Mouse (Mus musculus) MEL (cell line): ENCODE measurements around the gene Fnbp1. TPM values are rescaled to one million over a fixed set of nuclear protein-coding genes. Genes with fewer than 3 reads are reported as not detected.
A peak's percentile ranks its signal among the peaks of the same experiment; 100 is the strongest.

Experiments used
- DNase-seq: peaks from one replicate; pipeline ENCODE4 v3.0.0; 2011; ENCODE audit warnings: low read depth, low spot score
- H3K27ac ChIP-seq: 2 replicates; pipeline ENCODE4 v1.5.1; 2012; ENCODE audit warnings: low read depth, mild to moderate bottlenecking, control low read depth, low read length, moderate library complexity; ENCODE audit not compliant: control insufficient read depth
- H3K27me3 ChIP-seq, 2 experiments: fragments of 150-350 bp in 1 of 2; sonication (generic) in 1 of 2; 2 replicates each; pipeline ENCODE4 v1.6.1; 2012; ENCODE audit warnings: low read length in 2 of 2, mild to moderate bottlenecking in 2 of 2, improper control_type of control experiment in 1 of 2, moderate library complexity in 1 of 2; ENCODE audit not compliant: insufficient read depth in 2 of 2, control insufficient read depth in 1 of 2
- H3K36me3 ChIP-seq, 2 experiments: 2 replicates each; pipeline ENCODE4 v1.6.1; 2012 to 2014; ENCODE audit warnings: low read length in 2 of 2, improper control_type of control experiment in 1 of 2, inconsistent platforms in 1 of 2, mild to moderate bottlenecking in 1 of 2; ENCODE audit not compliant: insufficient read depth in 2 of 2, control insufficient read depth in 1 of 2
- H3K4me1 ChIP-seq, 2 experiments: fragments of 150-350 bp in 1 of 2; sonication (generic) in 1 of 2; 2 replicates each; pipeline ENCODE4 v1.6.1; 2012; ENCODE audit warnings: low read length in 2 of 2, improper control_type of control experiment in 1 of 2, mild to moderate bottlenecking in 1 of 2; ENCODE audit not compliant: insufficient read depth in 2 of 2, control insufficient read depth in 1 of 2
- H3K4me3 ChIP-seq, 2 experiments: fragments of 150-350 bp in 1 of 2; sonication (generic) in 1 of 2; 2 replicates each; pipeline ENCODE4 v1.5.1; 2012; ENCODE audit warnings: low read depth in 2 of 2, low read length in 2 of 2, mild to moderate bottlenecking in 2 of 2, moderate library complexity in 2 of 2, control low read depth in 1 of 2, improper control_type of control experiment in 1 of 2; ENCODE audit not compliant: control insufficient read depth in 1 of 2, insufficient read depth in 1 of 2
- H3K79me2 ChIP-seq: 2 replicates; pipeline ENCODE4 v1.6.1; 2012; ENCODE audit warnings: mild to moderate bottlenecking, low read length, moderate library complexity; ENCODE audit not compliant: control insufficient read depth, poor library complexity, insufficient read depth
- H3K9ac ChIP-seq: 2 replicates; pipeline ENCODE4 v1.6.1; 2012; ENCODE audit warnings: low read depth, mild to moderate bottlenecking, control low read depth, low read length, moderate library complexity; ENCODE audit not compliant: control insufficient read depth, poor library complexity, severe bottlenecking
- H3K9me3 ChIP-seq: fragments of 150-350 bp; sonication (generic); replicated peaks from 2 replicates; pipeline ENCODE4 v1.6.1; 2012; ENCODE audit warnings: mild to moderate bottlenecking, low read length, improper control_type of control experiment, moderate library complexity; ENCODE audit not compliant: insufficient read depth
- CHD1 ChIP-seq: IDR thresholded peaks from 2 replicates; pipeline ENCODE4 v1.6.1; 2012; ENCODE audit warnings: low read depth, mild to moderate bottlenecking, inconsistent platforms, low read length, improper control_type of control experiment
- CTCF ChIP-seq, 3 experiments: IDR thresholded peaks in 2 of 3; conservative IDR thresholded peaks in 1 of 3; 2 replicates each; pipeline ENCODE4 v1.5.1; 2011 to 2012; ENCODE audit warnings: low read length in 3 of 3, low read depth in 2 of 3, mild to moderate bottlenecking in 2 of 3, improper control_type of control experiment in 1 of 3, inconsistent platforms in 1 of 3, mixed read lengths in 1 of 3, moderate library complexity in 1 of 3; ENCODE audit not compliant: control insufficient read depth in 1 of 3, insufficient read depth in 1 of 3, poor library complexity in 1 of 3, severe bottlenecking in 1 of 3
- EP300 ChIP-seq, 2 experiments: IDR thresholded peaks; 2 replicates each; pipeline ENCODE4 v1.6.1; 2011; ENCODE audit warnings: improper control_type of control experiment in 2 of 2, low read length in 2 of 2, low read depth in 1 of 2, mild to moderate bottlenecking in 1 of 2
- GABPA ChIP-seq: IDR thresholded peaks from 2 replicates; pipeline ENCODE4 v1.6.1; 2012; ENCODE audit warnings: low read depth, mild to moderate bottlenecking, inconsistent platforms, low read length, improper control_type of control experiment, moderate library complexity
- GATA1 ChIP-seq: IDR thresholded peaks from 2 replicates; pipeline ENCODE4 v1.6.1; 2011; ENCODE audit warnings: low read depth, low read length, improper control_type of control experiment
- JUND ChIP-seq: IDR thresholded peaks from 2 replicates; pipeline ENCODE4 v1.6.1; 2011; ENCODE audit warnings: low read depth, mild to moderate bottlenecking, improper control_type of control experiment, low read length
- MAFK ChIP-seq: IDR thresholded peaks from 2 replicates; pipeline ENCODE4 v1.6.1; 2011; ENCODE audit warnings: low read depth, mild to moderate bottlenecking, low read length, improper control_type of control experiment, borderline replicate concordance
- MAX ChIP-seq: IDR thresholded peaks from 2 replicates; pipeline ENCODE4 v1.6.1; 2011; ENCODE audit warnings: low read length, improper control_type of control experiment
- MEF2A ChIP-seq: IDR thresholded peaks from 2 replicates; pipeline ENCODE4 v1.6.1; 2014; ENCODE audit warnings: low read depth, mild to moderate bottlenecking, inconsistent platforms, low read length, improper control_type of control experiment; ENCODE audit not compliant: poor library complexity, insufficient replicate concordance, severe bottlenecking; ENCODE audit errors: extremely low read depth
- NELFE ChIP-seq: IDR thresholded peaks from 2 replicates; pipeline ENCODE4 v1.6.1; 2011; ENCODE audit warnings: low read depth, low read length, improper control_type of control experiment
- POLR2A ChIP-seq, 2 experiments: IDR thresholded peaks; 2 replicates each; pipeline ENCODE4 v1.6.1; 2011 to 2012; ENCODE audit warnings: low read length in 2 of 2, mild to moderate bottlenecking in 2 of 2, control low read depth in 1 of 2, improper control_type of control experiment in 1 of 2, low read depth in 1 of 2, moderate library complexity in 1 of 2; ENCODE audit not compliant: control insufficient read depth in 1 of 2, insufficient read depth in 1 of 2, poor library complexity in 1 of 2
- POLR2AphosphoS2 ChIP-seq: IDR thresholded peaks from 2 replicates; pipeline ENCODE4 v1.6.1; 2011; ENCODE audit warnings: low read length, improper control_type of control experiment
- RAD21 ChIP-seq: IDR thresholded peaks from 2 replicates; pipeline ENCODE4 v1.6.1; 2011; ENCODE audit warnings: mild to moderate bottlenecking, low read depth, low read length, improper control_type of control experiment
- SMC3 ChIP-seq: IDR thresholded peaks from 2 replicates; pipeline ENCODE4 v1.6.1; 2011; ENCODE audit warnings: low read depth, low read length, improper control_type of control experiment
- TAL1 ChIP-seq: IDR thresholded peaks from 2 replicates; pipeline ENCODE4 v1.6.1; 2012; ENCODE audit warnings: mild to moderate bottlenecking, inconsistent platforms, low read length, moderate library complexity, mixed read lengths
- TBP ChIP-seq: IDR thresholded peaks from 2 replicates; pipeline ENCODE4 v1.8.0; 2011; ENCODE audit warnings: low read depth, low read length, improper control_type of control experiment
- TCF12 ChIP-seq: IDR thresholded peaks from 2 replicates; pipeline ENCODE4 v1.6.1; 2014; ENCODE audit warnings: low read depth, mild to moderate bottlenecking, inconsistent platforms, low read length, improper control_type of control experiment, moderate library complexity
- UBTF ChIP-seq: IDR thresholded peaks from 2 replicates; pipeline ENCODE4 v1.6.1; 2012; ENCODE audit warnings: low read depth, mild to moderate bottlenecking, inconsistent platforms, low read length, improper control_type of control experiment, moderate library complexity, borderline replicate concordance; ENCODE audit not compliant: insufficient read depth
- USF2 ChIP-seq, 2 experiments: IDR thresholded peaks; 2 replicates each; pipeline ENCODE4 v1.6.1; 2011 to 2012; ENCODE audit warnings: improper control_type of control experiment in 2 of 2, low read length in 2 of 2, borderline replicate concordance in 1 of 2, inconsistent platforms in 1 of 2, low read depth in 1 of 2, mild to moderate bottlenecking in 1 of 2; ENCODE audit not compliant: insufficient read depth in 1 of 2
- ZC3H11A ChIP-seq: IDR thresholded peaks from 2 replicates; pipeline ENCODE4 v1.6.1; 2012; ENCODE audit warnings: low read depth, mild to moderate bottlenecking, inconsistent platforms, low read length, improper control_type of control experiment
- ZNF384 ChIP-seq: IDR thresholded peaks from 2 replicates; pipeline ENCODE4 v1.6.1; 2012; ENCODE audit warnings: low read depth, mild to moderate bottlenecking, inconsistent platforms, low read length, improper control_type of control experiment
- polyA plus RNA-seq, 2 experiments: library from polyadenylated mRNA; stranded (reverse) in 1 of 2; unstranded in 1 of 2; fragments of >175 nt in 1 of 2; fragments of >200 nt in 1 of 2; gene quantifications; 2 replicates each; pipeline versions ENCODE4 v1.2.1 to v1.2.4; 2012; ENCODE audit warnings: low replicate concordance in 2 of 2, low read depth in 1 of 2; ENCODE audit not compliant: insufficient read length in 2 of 2, insufficient read depth in 1 of 2, missing spikeins in 1 of 2
- total RNA-seq: library from RNA; depleted of rRNA; stranded (reverse); fragments of 300-350 nt; gene quantifications from 2 replicates; pipeline ENCODE4 v1.2.3, GENCODE M21; 2012

Fnbp1 gene
- total and polyA plus RNA-seq, 3 experiments, result 3.4 to 17.5 TPM; not detected in 1

DNA sequence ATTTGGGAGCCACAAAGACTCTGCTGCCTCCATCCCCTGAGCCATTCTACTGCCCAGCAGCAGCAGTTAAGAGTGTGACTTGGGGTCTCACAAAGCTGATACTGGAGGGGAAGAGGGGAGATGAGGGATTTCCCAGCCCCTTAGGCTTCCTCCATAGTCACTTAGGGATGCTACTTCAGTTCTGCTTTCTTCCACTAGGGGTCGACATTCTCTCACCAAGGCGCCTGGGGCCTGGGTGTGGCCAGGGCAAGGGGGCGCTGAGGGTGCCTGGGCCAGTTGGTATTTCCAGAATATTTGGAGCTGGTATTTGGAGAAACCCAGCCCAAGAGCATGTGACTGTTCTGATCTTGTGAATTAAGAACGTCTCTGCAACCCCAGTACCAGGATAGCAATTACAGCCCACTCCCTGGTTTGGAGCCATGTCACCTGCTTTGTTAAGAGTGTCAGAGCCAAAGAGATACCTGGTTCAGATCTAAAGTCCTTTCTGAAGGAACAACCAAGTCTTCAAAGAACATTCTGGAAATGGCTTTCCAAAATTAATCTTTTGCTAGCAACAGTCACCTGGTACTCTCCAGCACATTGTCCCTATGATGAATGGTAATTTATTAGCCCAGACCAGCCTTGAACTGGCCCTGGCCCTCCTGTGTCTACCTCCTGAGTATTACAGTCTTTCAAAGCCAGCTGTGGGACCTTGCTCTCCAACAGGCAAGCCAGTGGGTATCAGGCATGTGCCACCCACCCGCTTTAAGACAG lies 117.0 kb downstream of the Fnbp1 start:
- H3K4me3 ChIP-seq, result no peak overlapping the region
- no peak for TF ChIP-seq UBTF
- peak; percentile 95 for TF ChIP-seq ZC3H11A
- TF ChIP-seq SMC3, result peak; percentile 98
- no peak for TF ChIP-seq MAX
- no peak for TF ChIP-seq JUND
- peak; percentile 96 for TF ChIP-seq RAD21
- no peak for TF ChIP-seq ZNF384
- peak; percentile 97 to 99 (median 99) for TF ChIP-seq CTCF (IDR thresholded peaks at IDR 0.05 in 2 of 3, conservative IDR thresholded peaks at IDR 0.05 in 1 of 3; ENCODE audit: control insufficient read depth in 1 of 3, insufficient read depth in 1 of 3, low read depth in 2 of 3, low read length in 3 of 3, poor library complexity in 1 of 3, severe bottlenecking in 1 of 3)
- H3K27me3 ChIP-seq, result no peaks in the 10 kb centered on the region
- no peaks in the 10 kb centered on the region for H3K4me1 ChIP-seq
- no peaks in the 10 kb centered on the region for H3K36me3 ChIP-seq
- no peak overlapping the region for H3K9ac ChIP-seq
- peak; percentile 70 for DNase-seq
- H3K9me3 ChIP-seq, result no peaks in the 10 kb centered on the region
- H3K79me2 ChIP-seq, result no peaks in the 10 kb centered on the region
- no peak overlapping the region for H3K27ac ChIP-seq

- Histone ChIP-seq H3K27ac (no peak overlapping the region), H3K4me1 (no peaks in the 10 kb centered on the region), H3K9ac (no peak overlapping the region), H3K36me3 (no peaks in the 10 kb centered on the region), H3K27me3 (no peaks in the 10 kb centered on the region), H3K4me3 (no peak overlapping the region), H3K9me3 (no peaks in the 10 kb centered on the region), H3K79me2 (no peaks in the 10 kb centered on the region)
- DNase-seq, result no peak
- TF ChIP-seq CHD1, result no peak
- TF ChIP-seq USF2 (IDR thresholded peaks at IDR 0.05; ENCODE audit: borderline replicate concordance in 1 of 2, insufficient read depth in 1 of 2, low read depth in 1 of 2, low read length in 2 of 2), result no peak
- no peak for TF ChIP-seq ZC3H11A
- no peak for TF ChIP-seq TAL1
- no peak for TF ChIP-seq MAFK
- no peak for TF ChIP-seq POLR2AphosphoS2
- TF ChIP-seq GABPA, result no peak
- TF ChIP-seq SMC3, result no peak
- no peak for TF ChIP-seq NELFE
- TF ChIP-seq MEF2A, result no peak
- no peak for TF ChIP-seq MAX
- TF ChIP-seq JUND, result no peak
- no peak for TF ChIP-seq TCF12
- no peak for TF ChIP-seq POLR2A (IDR thresholded peaks at IDR 0.05; ENCODE audit: control insufficient read depth in 1 of 2, insufficient read depth in 1 of 2, low read depth in 1 of 2, low read length in 2 of 2, poor library complexity in 1 of 2)
- TF ChIP-seq TBP, result no peak
- no peak for TF ChIP-seq GATA1
- TF ChIP-seq CTCF (IDR thresholded peaks at IDR 0.05 in 2 of 3, conservative IDR thresholded peaks at IDR 0.05 in 1 of 3; ENCODE audit: control insufficient read depth in 1 of 3, insufficient read depth in 1 of 3, low read depth in 2 of 3, low read length in 3 of 3, poor library complexity in 1 of 3, severe bottlenecking in 1 of 3), result no peak
- no peak for TF ChIP-seq RAD21
- TF ChIP-seq EP300 (IDR thresholded peaks at IDR 0.05; ENCODE audit: low read depth in 1 of 2, low read length in 2 of 2), result no peak
Measured at GRCm38 (mm10) chr2:31023940-31024339, 117.9 kb downstream of the Fnbp1 start.
